Mouse (Mus musculus) hindbrain, postnatal 0 days (tissue): ENCODE results near the gene Cryzl1. TPM values are rescaled to one million over a fixed set of nuclear protein-coding genes. Genes with fewer than 3 reads are reported as not detected.

Source experiments
- ATAC-seq: fragments of 200-750 bp; cut with Nextera tagmentation; 2 replicates; pipeline ENCODE4 v1.8.0; 2017; ENCODE audit warnings: mild to moderate bottlenecking, moderate TSS enrichment, moderate library complexity
- DNase-seq: peaks from one replicate; pipeline ENCODE4 v3.0.0-alpha.2; 2015; ENCODE audit warnings: low spot score
- H3K27ac ChIP-seq: fragments of 300-500 bp; sonication (generic); 2 replicates; pipeline ENCODE4 v1.5.1; 2014; ENCODE audit warnings: mild to moderate bottlenecking
- H3K27me3 ChIP-seq: fragments of 300-500 bp; sonication (generic); 2 replicates; pipeline ENCODE4 v1.6.1; 2014; ENCODE audit warnings: low read length, mixed read lengths; ENCODE audit not compliant: insufficient read depth
- H3K36me3 ChIP-seq: fragments of 300-500 bp; sonication (generic); 2 replicates; pipeline ENCODE4 v1.6.1; 2014; ENCODE audit warnings: low read length, mixed read lengths; ENCODE audit not compliant: insufficient read depth
- H3K4me1 ChIP-seq: fragments of 300-500 bp; sonication (generic); 2 replicates; pipeline ENCODE4 v1.6.1; 2014; ENCODE audit warnings: antibody characterized with exemption, low read length, mixed read lengths; ENCODE audit not compliant: insufficient read depth
- H3K4me2 ChIP-seq: fragments of 300-500 bp; sonication (generic); 2 replicates; pipeline ENCODE4 v1.6.1; 2014; ENCODE audit warnings: low read depth, mild to moderate bottlenecking, low read length, moderate library complexity, mixed read lengths
- H3K4me3 ChIP-seq: fragments of 300-500 bp; sonication (generic); 2 replicates; pipeline ENCODE4 v1.5.1; 2014; ENCODE audit warnings: low read length
- H3K9ac ChIP-seq: fragments of 300-500 bp; sonication (generic); replicated peaks from 2 replicates; pipeline ENCODE4 v1.6.1; 2014; ENCODE audit warnings: mild to moderate bottlenecking, low read length, moderate library complexity, mixed read lengths
- H3K9me3 ChIP-seq: fragments of 300-500 bp; sonication (generic); 2 replicates; pipeline ENCODE4 v1.6.1; 2016; ENCODE audit warnings: low read length, mixed read lengths
- CTCF ChIP-seq: IDR thresholded peaks from 2 replicates; pipeline ENCODE4 v1.5.1; 2016; ENCODE audit warnings: antibody characterized with exemption, control low read depth, low read depth
- WGBS: fragments of 180-500 bp; shearing (Covaris S2); extraction: QIAGEN DNeasy Blood & Tissue Kit; methylation state at CpG from one replicate; pipeline ENCODE4 v1.1.7; 2014; 5-methylcytosine and 5-hydroxymethylcytosine counted together
- polyA plus RNA-seq: library from polyadenylated mRNA; unstranded; fragments of >200 nt; fragmentation: Nextera tagmentation; extraction: Ambion mirVana; gene quantifications from 2 replicates; pipeline ENCODE4 v1.2.1, GENCODE M21; 2015
- total RNA-seq: library from RNA; depleted of rRNA; stranded (reverse); fragments of >200 nt; gene quantifications from 2 replicates; pipeline ENCODE4 v1.2.3, GENCODE M21; 2014; rRNA removed

The Cryzl1 gene
- total and polyA plus RNA-seq, 2 experiments from 2014 or later = 67.3 to 101 TPM

DNA sequence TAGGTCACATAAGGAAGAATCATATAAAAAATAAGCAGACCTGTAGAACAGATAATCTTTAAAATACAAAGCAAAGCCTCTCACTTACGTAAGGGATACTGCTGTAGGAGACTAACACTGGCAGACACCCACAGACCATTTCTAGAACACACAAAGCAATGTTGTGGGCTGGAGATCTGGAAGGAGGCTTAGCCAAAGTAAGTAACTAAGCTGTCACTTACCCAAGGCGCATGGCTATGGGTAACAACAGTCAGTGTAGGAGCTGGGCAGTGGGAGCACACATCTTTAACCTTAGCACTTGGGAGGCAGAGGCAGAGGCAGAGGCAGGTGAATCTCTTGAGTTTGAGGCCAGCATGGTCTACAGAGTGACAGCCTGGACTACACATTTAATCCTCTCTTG is 89.1 kb downstream of the Cryzl1 start:
- H3K4me3 ChIP-seq = no peak overlapping the region
- peaks cover 42% of the 10 kb centered on the region for H3K36me3 ChIP-seq
- no peaks in the 10 kb centered on the region for H3K9me3 ChIP-seq
- H3K27ac ChIP-seq = no peak overlapping the region
- no peaks in the 10 kb centered on the region for H3K4me1 ChIP-seq
- H3K9ac ChIP-seq = no peak overlapping the region
- DNase-seq (no peak), ATAC-seq (no peak)
- WGBS = 97% methylated on average over 2 of the region's 2 CpGs
- TF ChIP-seq CTCF = no peak
- no peaks in the 10 kb centered on the region for H3K27me3 ChIP-seq
- H3K4me2 ChIP-seq = no peak overlapping the region

Other genes with a start within 250 kb of the Cryzl1 start
- gene Ifnar1, start 243.7 kb downstream of the Cryzl1 start, total RNA-seq = 53.1 and 60.5 TPM in 2 replicates
- gene Ifnar1, start 243.7 kb downstream of the Cryzl1 start, polyA plus RNA-seq = 33.6 and 34.1 TPM in 2 replicates
- gene Ifngr2, start 181.9 kb downstream of the Cryzl1 start, total RNA-seq = 53.1 and 68.4 TPM in 2 replicates
- 131 and 140 TPM in 2 replicates for gene Ifngr2, start 181.9 kb downstream of the Cryzl1 start, polyA plus RNA-seq
- 79.6 and 93.3 TPM in 2 replicates for gene Tmem50b, start 131.2 kb downstream of the Cryzl1 start, total RNA-seq
- 107 and 114 TPM in 2 replicates for gene Tmem50b, start 131.2 kb downstream of the Cryzl1 start, polyA plus RNA-seq
- gene Dnajc28, start 109.9 kb downstream of the Cryzl1 start, total RNA-seq = 1.7 and 5.3 TPM in 2 replicates
- 2.9 and 3.8 TPM in 2 replicates for gene Dnajc28, start 109.9 kb downstream of the Cryzl1 start, polyA plus RNA-seq
- 40.9 and 50.2 TPM in 2 replicates for gene Gart, start 82.0 kb downstream of the Cryzl1 start, total RNA-seq
- 46.2 and 46.6 TPM in 2 replicates for gene Gart, start 82.0 kb downstream of the Cryzl1 start, polyA plus RNA-seq
- gene Son, start 81.5 kb downstream of the Cryzl1 start, total RNA-seq = 246 and 254 TPM in 2 replicates
- 95.3 and 97.2 TPM in 2 replicates for gene Son, start 81.5 kb downstream of the Cryzl1 start, polyA plus RNA-seq
- 20.4 and 24.2 TPM in 2 replicates for gene Donson, start 40.2 kb downstream of the Cryzl1 start, total RNA-seq
- 15.3 and 15.7 TPM in 2 replicates for gene Donson, start 40.2 kb downstream of the Cryzl1 start, polyA plus RNA-seq
- 65.1 and 69.5 TPM in 2 replicates for gene Itsn1, start 306 bp upstream of the Cryzl1 start, total RNA-seq
- 33.6 and 34.8 TPM in 2 replicates for gene Itsn1, start 306 bp upstream of the Cryzl1 start, polyA plus RNA-seq